Mouse (Mus musculus): ENCODE data around the gene Cry1. TPM values are rescaled to one million over a fixed set of nuclear protein-coding genes. Genes with fewer than 3 reads are reported as not detected.

The Cry1 gene
- total RNA-seq (2023; ENCODE audit: inconsistent age), result 28.8 to 35.5 TPM (median 30.1 TPM) in 4 replicates

DNA sequence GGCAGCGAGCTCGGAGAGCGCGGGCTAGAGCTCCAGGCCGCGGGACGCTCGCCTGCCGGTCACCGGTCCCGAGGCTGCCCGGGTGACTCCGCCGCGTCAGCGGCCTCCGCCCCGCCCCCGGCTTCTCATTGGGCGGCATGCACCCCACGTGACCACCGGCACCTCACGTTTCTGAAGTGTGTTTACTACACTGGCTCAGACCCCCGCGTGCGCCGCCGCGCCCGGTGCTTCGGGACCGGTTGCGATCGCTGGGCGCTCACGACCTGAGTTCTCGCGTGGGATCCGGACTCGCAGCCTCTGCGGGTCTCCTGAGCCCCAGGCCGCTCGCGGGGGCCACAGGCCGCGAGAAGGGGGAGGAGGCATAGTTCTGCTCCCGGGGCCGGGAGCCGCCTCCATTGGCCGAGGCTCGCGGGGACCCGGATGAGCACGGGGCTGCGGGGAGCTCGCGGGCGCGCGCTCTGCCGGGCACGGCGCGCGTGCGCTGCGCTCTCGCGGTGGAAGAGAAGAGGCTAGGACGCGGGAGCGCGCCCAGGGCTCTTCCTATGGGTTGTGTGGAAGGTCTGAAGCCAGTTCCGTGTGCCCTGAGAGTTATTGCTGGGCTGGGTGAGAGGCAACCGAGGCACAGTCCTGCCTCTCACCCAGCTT lies at the start of gene Cry1:
TSS of gene Cry1 (minus strand) at position 101 of the 645 bp plus-strand sequence.

GRCm38 (mm10) chr10:85127395-85128287 lies 57.2 kb downstream of the Cry1 start, which contains the start of gene Mterf2:
TSS of gene Mterf2 (minus strand) at chr10:85128027.

DNA sequence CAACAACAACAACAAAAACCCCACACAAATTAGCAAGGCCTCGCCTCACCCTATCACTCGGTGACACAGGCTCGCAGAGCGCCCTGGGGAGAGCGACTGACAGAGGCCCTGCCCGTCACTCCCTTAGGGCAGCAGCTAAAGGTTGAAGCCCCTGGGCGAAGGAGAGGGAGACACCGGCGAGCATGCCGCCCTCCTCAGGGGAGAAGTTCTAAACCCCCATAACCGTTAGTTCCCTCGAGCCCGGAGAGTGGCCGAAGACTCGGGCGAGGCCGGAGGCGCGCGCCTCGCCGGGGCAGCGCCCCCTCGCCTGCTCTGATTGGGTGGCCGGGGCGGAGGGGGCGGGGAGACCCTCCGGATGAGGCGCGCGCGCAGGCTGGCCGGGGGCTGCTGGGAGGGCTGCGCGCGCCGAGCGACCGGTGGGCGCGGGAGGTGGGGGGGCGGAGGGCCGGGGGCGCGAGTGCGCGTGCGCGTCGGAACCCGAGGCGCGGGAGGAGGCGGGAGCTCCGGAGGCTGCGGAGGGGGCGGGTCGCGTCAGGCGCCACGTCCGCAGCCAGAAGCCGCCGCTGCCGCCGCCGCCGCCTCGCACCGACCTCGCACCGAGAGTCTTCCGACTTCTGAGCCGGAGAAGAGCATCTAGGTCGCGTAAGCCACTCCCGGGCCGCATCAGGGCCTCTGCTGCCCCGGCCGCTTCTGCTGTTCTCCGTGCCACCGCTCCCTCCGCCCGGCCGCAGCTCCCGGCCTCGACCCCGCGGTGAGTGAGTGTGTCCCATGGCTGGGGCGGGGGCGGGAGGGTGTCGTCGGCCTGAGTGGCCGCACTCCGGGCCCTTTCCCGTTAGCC lies 82.4 kb downstream of the Cry1 start, which contains the start of the genes Fhl4 and Tmem263:
TSS of gene Fhl4 (minus strand) at position 249 of the 838 bp plus-strand sequence.
TSS of gene Tmem263 (plus strand) at position 381 of the 838 bp plus-strand sequence.

Other genes starting within 250 kb of the Cry1 start
- gene Fhl4, start 82.6 kb downstream of the Cry1 start, total RNA-seq (2023; ENCODE audit: inconsistent age), result 0.75 to 0.93 TPM (median 0.86 TPM) in 4 replicates
- gene Tmem263, start 82.4 kb downstream of the Cry1 start, total RNA-seq (2023; ENCODE audit: inconsistent age), result 11.2 to 13.3 TPM (median 11.8 TPM) in 4 replicates
- 9.1 to 14.3 TPM (median 11.8 TPM) in 4 replicates for gene Mterf2, start 57.0 kb downstream of the Cry1 start, total RNA-seq (2023; ENCODE audit: inconsistent age)
- 0.30 to 0.35 TPM (median 0.33 TPM) in 4 replicates for gene Btbd11, start 201.8 kb upstream of the Cry1 start, total RNA-seq (2023; ENCODE audit: inconsistent age)